Mouse (Mus musculus) heart, embryonic 15.5 days (tissue): ENCODE results near the gene Atic. TPM values are rescaled to one million over a fixed set of nuclear protein-coding genes. Genes with fewer than 3 reads are reported as not detected.

Experiments used
- ATAC-seq: fragments of 200-750 bp; cut with Nextera tagmentation; replicated peaks from 2 replicates; pipeline ENCODE4 v1.8.0; 2017; ENCODE audit warnings: low read depth, moderate TSS enrichment; ENCODE audit not compliant: insufficient number of reproducible peaks, insufficient read depth, low FRiP score
- H3K27ac ChIP-seq: fragments of 300-500 bp; sonication (generic); 2 replicates; pipeline ENCODE4 v1.5.1; 2015; ENCODE audit warnings: mild to moderate bottlenecking, inconsistent platforms
- H3K27me3 ChIP-seq: fragments of 300-500 bp; sonication (generic); 2 replicates; pipeline ENCODE4 v1.6.1; 2015; ENCODE audit warnings: inconsistent platforms
- H3K36me3 ChIP-seq: fragments of 300-500 bp; sonication (generic); 2 replicates; pipeline ENCODE4 v1.6.1; 2015; ENCODE audit warnings: mild to moderate bottlenecking, inconsistent platforms
- H3K4me1 ChIP-seq: fragments of 300-500 bp; sonication (generic); replicated peaks from 2 replicates; pipeline ENCODE4 v1.6.1; 2015; ENCODE audit warnings: inconsistent platforms
- H3K4me2 ChIP-seq: fragments of 300-500 bp; sonication (generic); 2 replicates; pipeline ENCODE4 v1.6.1; 2015; ENCODE audit warnings: inconsistent platforms, mild to moderate bottlenecking, moderate library complexity
- H3K4me3 ChIP-seq: fragments of 300-500 bp; sonication (generic); 2 replicates; pipeline ENCODE4 v1.5.1; 2015; ENCODE audit warnings: mild to moderate bottlenecking, inconsistent platforms
- H3K9ac ChIP-seq: fragments of 300-500 bp; sonication (generic); 2 replicates; pipeline ENCODE4 v1.6.1; 2015; ENCODE audit warnings: mild to moderate bottlenecking, inconsistent platforms
- H3K9me3 ChIP-seq: fragments of 300-500 bp; sonication (generic); replicated peaks from 2 replicates; pipeline ENCODE4 v1.6.1; 2016; ENCODE audit warnings: inconsistent platforms
- WGBS: fragments of 180-500 bp; shearing (Covaris S2); methylation state at CpG from one replicate; pipeline ENCODE4 v1.1.7; 2015; ENCODE audit warnings: mixed read lengths; 5-methylcytosine and 5-hydroxymethylcytosine counted together
- polyA plus RNA-seq: library from polyadenylated mRNA; unstranded; fragments of >200 nt; fragmentation: Nextera tagmentation; extraction: Ambion mirVana; gene quantifications from 2 replicates; pipeline ENCODE4 v1.2.1, GENCODE M21; 2015

Atic gene
- polyA plus RNA-seq, 1 experiment from 2014 or later: 31.2 TPM

DNA sequence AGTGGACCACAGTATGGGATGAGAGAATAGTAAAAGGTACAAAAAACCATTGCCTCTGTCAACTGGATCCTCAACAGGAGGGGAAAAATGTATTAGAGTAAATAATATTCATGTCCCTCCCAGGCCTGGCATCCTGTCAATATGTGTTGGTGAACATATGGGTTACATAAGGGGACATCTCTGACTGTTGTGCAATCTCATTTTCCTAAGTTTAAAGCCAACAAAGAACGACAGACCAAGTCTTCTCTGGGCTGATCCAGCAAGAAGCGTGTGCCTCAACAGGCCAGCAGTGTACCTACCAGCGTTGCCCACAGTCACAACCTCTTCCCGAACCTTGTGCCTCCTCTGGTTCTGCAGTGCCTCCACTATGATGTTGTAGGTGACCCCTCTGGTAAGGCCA lies 38.4 kb downstream of the Atic start:
- H3K4me2 ChIP-seq: no peak overlapping the region
- H3K36me3 ChIP-seq: peaks cover 88% of the 10 kb centered on the region
- no peak overlapping the region for H3K4me3 ChIP-seq
- 79% methylated on average over 4 of the region's 4 CpGs for WGBS
- no peaks in the 10 kb centered on the region for H3K27me3 ChIP-seq
- no peaks in the 10 kb centered on the region for H3K9me3 ChIP-seq
- H3K4me1 ChIP-seq: no peaks in the 10 kb centered on the region
- no peak for ATAC-seq
- no peak overlapping the region for H3K27ac ChIP-seq
- H3K9ac ChIP-seq: no peak overlapping the region

DNA sequence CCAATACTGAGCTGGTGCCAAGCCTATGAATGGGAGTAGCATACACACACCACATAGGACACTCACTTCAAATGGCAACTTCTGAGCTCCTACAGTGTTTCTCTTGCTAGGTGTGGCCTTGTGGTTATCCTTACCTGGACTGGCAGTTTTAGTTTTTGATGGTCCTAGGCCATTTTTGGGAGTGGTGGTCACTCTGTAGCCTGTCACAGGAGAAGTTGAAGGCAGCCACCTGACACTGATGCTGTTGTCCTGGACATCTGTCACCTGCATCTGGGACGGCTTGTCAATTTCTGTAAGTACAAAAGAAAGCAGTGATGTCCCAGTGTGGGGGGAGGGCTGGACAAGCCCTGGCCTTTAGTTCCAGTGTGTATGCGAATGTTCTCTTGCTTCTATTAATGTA lies 48.8 kb downstream of the Atic start:
- no peak for ATAC-seq
- H3K27me3 ChIP-seq: no peaks in the 10 kb centered on the region
- peaks cover 82% of the 10 kb centered on the region for H3K36me3 ChIP-seq
- H3K9ac ChIP-seq: no peak overlapping the region
- no peaks in the 10 kb centered on the region for H3K4me1 ChIP-seq
- H3K9me3 ChIP-seq: no peaks in the 10 kb centered on the region
- no peak overlapping the region for H3K27ac ChIP-seq
- H3K4me3 ChIP-seq: no peak overlapping the region
- 86% methylated on average over 2 of the region's 2 CpGs for WGBS
- H3K4me2 ChIP-seq: no peak overlapping the region

- no peak overlapping the region for H3K27ac ChIP-seq
- no peaks in the 10 kb centered on the region for H3K9me3 ChIP-seq
- WGBS: 89% methylated on average over 8 of the region's 8 CpGs
- no peaks in the 10 kb centered on the region for H3K4me1 ChIP-seq
- H3K27me3 ChIP-seq: no peaks in the 10 kb centered on the region
- H3K9ac ChIP-seq: no peak overlapping the region
- H3K36me3 ChIP-seq: peaks cover 87% of the 10 kb centered on the region
- no peak for ATAC-seq
- H3K4me2 ChIP-seq: no peak overlapping the region
- no peak overlapping the region for H3K4me3 ChIP-seq
These were observed 49.8 kb downstream of the Atic start for GRCm38 (mm10) chr1:71606600-71607325.

DNA sequence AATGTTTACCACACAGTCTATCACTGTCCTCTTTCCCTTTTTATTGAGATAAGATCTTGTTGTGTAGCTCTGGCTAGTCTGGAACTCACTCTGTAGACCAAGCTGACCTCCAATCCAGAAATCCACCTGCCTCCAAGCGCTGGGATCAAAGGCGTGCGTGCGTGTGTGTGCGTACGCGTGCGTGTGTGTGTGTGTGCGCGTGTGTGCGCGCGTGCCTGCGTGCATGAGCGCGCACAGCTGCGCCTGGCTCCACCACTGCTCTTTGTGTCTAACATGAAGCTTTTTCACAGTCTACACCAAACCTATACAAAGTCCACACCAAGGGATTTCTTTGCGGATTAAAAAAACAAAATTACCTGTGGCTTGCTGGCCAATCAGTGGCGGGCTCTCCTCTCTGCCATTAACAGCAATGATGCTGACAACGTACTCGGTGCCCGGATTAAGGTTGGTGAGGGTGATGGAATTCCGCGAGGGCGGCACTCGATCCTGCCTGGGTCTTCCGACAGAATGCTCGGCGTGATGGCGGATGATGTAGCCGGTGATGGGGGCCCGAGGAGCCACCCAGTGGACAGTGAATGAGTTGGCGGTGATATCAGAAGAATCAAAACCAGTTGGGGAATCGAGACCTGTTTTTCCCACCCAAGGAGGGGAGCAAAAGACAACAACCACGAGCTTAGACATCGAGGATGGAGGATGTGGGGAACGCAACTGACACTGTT lies 52.3 kb downstream of the Atic start:
- WGBS: 94% methylated on average over 37 of the region's 37 CpGs
- ATAC-seq: no peak

GRCm38 (mm10) chr1:71609916-71610315 lies 53.0 kb downstream of the Atic start:
- Histone ChIP-seq H3K27me3 (no peaks in the 10 kb centered on the region), H3K36me3 (peaks cover 87% of the 10 kb centered on the region), H3K9ac (no peak overlapping the region), H3K4me1 (no peaks in the 10 kb centered on the region), H3K27ac (no peak overlapping the region), H3K4me2 (no peak overlapping the region), H3K9me3 (no peaks in the 10 kb centered on the region), H3K4me3 (no peak overlapping the region)
- ATAC-seq: no peak
- WGBS: 74% methylated on average over 5 of the region's 5 CpGs

More for the DNA sequence above, 52.3 kb downstream of the Atic start:
- Histone ChIP-seq H3K36me3 (peaks cover 88% of the 10 kb centered on the region), H3K27me3 (no peaks in the 10 kb centered on the region), H3K27ac (no peak overlapping the region), H3K4me2 (no peak overlapping the region), H3K4me3 (no peak overlapping the region), H3K9ac (no peak overlapping the region), H3K9me3 (no peaks in the 10 kb centered on the region), H3K4me1 (no peaks in the 10 kb centered on the region)

DNA sequence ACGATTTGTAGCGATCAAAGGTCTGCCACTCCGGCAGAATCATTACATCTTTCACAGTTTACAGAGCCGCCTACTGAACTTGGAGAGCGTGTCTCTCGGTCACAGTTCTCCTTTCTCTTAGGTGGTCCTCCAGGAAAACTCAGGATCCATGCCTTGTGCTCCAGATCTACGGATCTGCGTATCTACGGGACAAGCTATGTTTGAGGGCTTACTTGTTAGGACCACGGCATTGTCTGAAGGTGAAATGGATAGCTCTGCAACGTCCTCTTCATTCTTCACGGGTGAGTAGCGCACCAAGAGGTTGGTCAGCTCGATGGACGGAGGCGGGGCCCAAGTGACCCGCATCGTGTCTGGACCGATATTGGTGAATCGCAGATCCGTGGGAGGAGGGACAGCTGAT lies 55.3 kb downstream of the Atic start:
- Histone ChIP-seq H3K27ac (no peak overlapping the region), H3K9ac (no peak overlapping the region), H3K9me3 (no peaks in the 10 kb centered on the region), H3K4me1 (no peaks in the 10 kb centered on the region), H3K4me2 (no peak overlapping the region), H3K36me3 (peaks cover 77% of the 10 kb centered on the region), H3K4me3 (no peak overlapping the region), H3K27me3 (no peaks in the 10 kb centered on the region)
- 91% methylated on average over 21 of the region's 21 CpGs for WGBS
- ATAC-seq: no peak

GRCm38 (mm10) chr1:71614545-71615246 lies 57.7 kb downstream of the Atic start:
- whole genome bisulfite sequencing: 76% methylated on average over 8 of the region's 8 CpGs
- Histone ChIP-seq H3K4me1 (no peaks in the 10 kb centered on the region), H3K9me3 (no peaks in the 10 kb centered on the region), H3K9ac (no peak overlapping the region), H3K4me2 (no peak overlapping the region), H3K27me3 (no peaks in the 10 kb centered on the region), H3K36me3 (peaks cover 83% of the 10 kb centered on the region), H3K27ac (no peak overlapping the region), H3K4me3 (no peak overlapping the region)
- ATAC-seq: no peak

DNA sequence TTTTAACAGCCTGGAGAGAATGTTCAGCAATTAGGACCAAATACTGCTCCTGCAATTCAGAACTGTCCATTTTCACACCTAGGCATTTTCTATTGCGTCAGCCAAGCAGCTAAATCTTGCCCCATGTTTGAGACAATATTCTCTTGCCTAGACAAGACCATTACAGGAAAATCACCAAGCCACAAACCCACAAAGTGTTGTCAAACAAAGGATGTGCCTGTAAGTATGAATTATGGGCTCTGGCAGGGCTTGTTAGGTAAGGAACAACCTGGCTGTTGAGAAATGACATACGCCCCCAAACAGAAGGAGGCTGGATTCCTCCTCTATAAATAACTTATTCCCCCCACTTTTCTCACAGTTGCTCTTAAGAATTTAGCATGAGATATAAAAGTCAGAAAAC lies 64.6 kb downstream of the Atic start:
- H3K4me1 ChIP-seq: no peaks in the 10 kb centered on the region
- H3K4me3 ChIP-seq: no peak overlapping the region
- no peak overlapping the region for H3K4me2 ChIP-seq
- H3K27me3 ChIP-seq: no peaks in the 10 kb centered on the region
- no peaks in the 10 kb centered on the region for H3K9me3 ChIP-seq
- ATAC-seq: no peak
- WGBS: 88% methylated on average over 2 of the region's 2 CpGs
- peaks cover 75% of the 10 kb centered on the region for H3K36me3 ChIP-seq
- no peak overlapping the region for H3K9ac ChIP-seq
- no peak overlapping the region for H3K27ac ChIP-seq

DNA sequence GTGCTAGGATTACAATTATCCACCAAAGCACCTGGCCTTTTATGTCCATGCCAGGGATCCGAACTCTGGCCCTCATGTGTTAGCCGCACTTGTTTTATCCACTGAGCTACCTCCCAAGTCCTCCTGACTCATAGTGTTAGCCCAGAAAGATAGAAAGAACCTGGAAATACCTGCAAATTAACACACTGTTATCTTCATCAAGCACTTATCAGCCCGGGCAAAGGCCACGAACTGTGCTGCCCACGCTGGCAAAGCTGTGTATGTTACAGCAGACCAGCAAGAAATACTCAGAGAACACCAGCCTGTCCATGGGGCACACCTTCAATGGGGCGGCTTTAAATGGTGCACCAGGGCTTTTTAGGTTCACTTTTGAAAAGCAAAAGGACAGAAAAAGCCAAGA lies 66.7 kb downstream of the Atic start:
- WGBS: 83% methylated on average over 6 of the region's 6 CpGs
- no peak overlapping the region for H3K27ac ChIP-seq
- no peaks in the 10 kb centered on the region for H3K4me1 ChIP-seq
- ATAC-seq: no peak
- no peaks in the 10 kb centered on the region for H3K9me3 ChIP-seq
- no peak overlapping the region for H3K4me3 ChIP-seq
- H3K4me2 ChIP-seq: no peak overlapping the region
- H3K9ac ChIP-seq: no peak overlapping the region
- no peaks in the 10 kb centered on the region for H3K27me3 ChIP-seq
- H3K36me3 ChIP-seq: peaks cover 80% of the 10 kb centered on the region
